Mouse (Mus musculus): Measurements from ENCODE around the gene Ednra. TPM values are rescaled to one million over a fixed set of nuclear protein-coding genes. Genes with fewer than 3 reads are reported as not detected.
A peak's percentile ranks its signal among the peaks of the same experiment; 100 is the strongest.

The Ednra gene
- 1.1 TPM for polyA plus RNA-seq (2012; fragmentation: generic; extraction: Trizol)

DNA sequence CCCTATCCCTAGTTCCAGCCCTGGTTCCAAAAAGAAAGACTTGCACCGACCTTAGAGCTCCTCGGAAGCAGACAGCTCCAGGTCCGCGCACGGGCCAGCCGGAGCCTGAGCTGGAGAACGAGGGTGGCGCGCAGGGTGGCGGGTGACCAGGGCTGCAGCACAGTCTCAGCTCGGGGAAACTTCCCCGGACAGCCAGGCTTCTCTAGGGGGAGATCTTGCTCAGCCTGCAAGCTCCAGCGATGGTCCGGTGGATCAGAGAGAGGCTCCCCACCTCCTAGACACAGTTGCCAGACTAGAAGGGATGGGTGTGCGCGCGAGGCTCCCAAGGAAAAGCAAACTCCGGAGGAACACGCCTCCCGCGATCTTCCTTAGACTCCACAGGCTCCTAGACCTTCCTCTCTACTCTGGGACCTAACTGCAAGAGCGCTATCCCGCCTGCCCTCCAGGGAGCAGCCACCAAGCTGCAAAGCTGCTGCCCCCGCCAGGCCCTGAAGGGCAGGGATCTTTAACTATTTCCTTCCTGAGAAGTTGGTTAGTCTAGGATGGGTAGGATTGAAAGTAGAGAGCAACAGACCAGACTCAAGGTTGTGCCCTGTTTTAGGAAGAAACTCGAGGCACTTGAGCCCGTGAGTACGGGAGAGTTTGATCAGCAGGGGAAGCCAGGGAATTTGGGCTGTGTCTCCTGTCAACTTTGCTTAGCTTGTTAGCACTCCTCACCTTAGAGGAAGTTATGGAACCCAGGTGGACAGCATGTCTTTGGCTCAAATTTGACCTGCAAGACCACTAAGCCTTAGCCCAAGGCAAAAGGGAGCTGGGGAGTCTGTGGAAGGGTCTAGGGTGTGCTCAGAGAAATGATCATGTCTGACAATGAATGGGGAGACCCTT lies at the start of gene Ednra:
TSS of gene Ednra (minus strand) at position 419 of the 885 bp plus-strand sequence.
- Histone ChIP-seq H3K4me2 (ENCODE audit: low read depth) (peak within 1 kb of the TSS; percentile 56), H3ac (ENCODE audit: control insufficient read depth, insufficient read length) (no peak within 1 kb of the TSS), H3K36me3 (ENCODE audit: control insufficient read depth, insufficient read depth) (no peaks in the 10 kb centered on the region), H3K27me3 (ENCODE audit: control insufficient read depth, insufficient read depth, insufficient read length) (no peaks in the 10 kb centered on the region), H3K4me3 (peak within 1 kb of the TSS; percentile 14), H3K79me2 (ENCODE audit: control insufficient read depth, insufficient read depth) (no peaks in the 10 kb centered on the region)
- TF ChIP-seq MAX (IDR thresholded peaks at IDR 0.05; ENCODE audit: low read depth) (no peak), TCF3 (IDR thresholded peaks at IDR 0.05; ENCODE audit: insufficient read length, low read depth) (no peak), CEBPB (IDR thresholded peaks at IDR 0.05; ENCODE audit: insufficient read depth, poor library complexity, severe bottlenecking) (no peak), USF1 (IDR thresholded peaks at IDR 0.05; ENCODE audit: low read depth) (no peak), POLR2AphosphoS2 (IDR thresholded peaks at IDR 0.05; ENCODE audit: insufficient read length, low read depth) (no peak), MYOG (IDR thresholded peaks at IDR 0.05; ENCODE audit: control insufficient read depth in 1 of 3, insufficient read depth in 1 of 3, insufficient read length in 2 of 3, low read depth in 2 of 3) (no peak), MYOD1 (IDR thresholded peaks at IDR 0.05; ENCODE audit: control insufficient read depth in 1 of 3, insufficient read length in 2 of 3, low read depth in 2 of 3) (no peak), REST (IDR thresholded peaks at IDR 0.05; ENCODE audit: insufficient read depth, insufficient read length) (no peak), POLR2A (IDR thresholded peaks at IDR 0.05; ENCODE audit: insufficient read length, low read depth) (no peak), E2F4 (IDR thresholded peaks at IDR 0.05; ENCODE audit: insufficient read depth) (no peak), TCF12 (IDR thresholded peaks at IDR 0.05; ENCODE audit: insufficient read depth, poor library complexity, severe bottlenecking) (no peak), SRF (IDR thresholded peaks at IDR 0.05; ENCODE audit: control insufficient read depth, insufficient read length, low read depth) (no peak)

DNA sequence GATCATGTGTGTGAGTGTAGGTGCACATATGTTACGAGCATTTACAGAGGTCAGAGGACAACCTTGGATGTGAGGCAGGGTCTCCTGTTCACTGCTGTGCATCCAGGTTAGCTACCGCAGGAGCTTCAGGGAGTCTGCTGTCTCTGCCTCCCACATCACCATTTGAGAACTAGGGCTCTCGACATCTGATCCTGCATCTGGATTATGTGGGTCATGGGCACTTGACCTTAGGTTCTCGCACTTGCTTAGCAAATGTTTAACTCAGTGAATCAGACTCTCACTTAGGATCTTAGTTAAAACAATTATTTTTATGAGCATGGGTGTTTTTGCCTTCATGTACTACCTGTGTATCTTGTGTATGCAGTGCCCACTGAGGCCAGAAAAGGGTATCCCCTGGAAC lies 49.6 kb upstream of the Ednra start:
- Histone ChIP-seq H3ac (ENCODE audit: control insufficient read depth, insufficient read length) (no peak overlapping the region), H3K79me2 (ENCODE audit: control insufficient read depth, insufficient read depth) (no peaks in the 10 kb centered on the region), H3K4me2 (ENCODE audit: low read depth) (no peak overlapping the region), H3K36me3 (ENCODE audit: control insufficient read depth, insufficient read depth) (no peaks in the 10 kb centered on the region), H3K4me3 (no peak overlapping the region), H3K27me3 (ENCODE audit: control insufficient read depth, insufficient read depth, insufficient read length) (no peaks in the 10 kb centered on the region)
- no peak for TF ChIP-seq MAX (IDR thresholded peaks at IDR 0.05; ENCODE audit: low read depth)
- TF ChIP-seq REST (IDR thresholded peaks at IDR 0.05; ENCODE audit: insufficient read depth, insufficient read length) = no peak
- no peak for TF ChIP-seq E2F4 (IDR thresholded peaks at IDR 0.05; ENCODE audit: insufficient read depth)
- TF ChIP-seq USF1 (IDR thresholded peaks at IDR 0.05; ENCODE audit: low read depth) = no peak
- no peak for TF ChIP-seq TCF12 (IDR thresholded peaks at IDR 0.05; ENCODE audit: insufficient read depth, poor library complexity, severe bottlenecking)
- TF ChIP-seq MYOG (IDR thresholded peaks at IDR 0.05; ENCODE audit: control insufficient read depth in 1 of 3, insufficient read depth in 1 of 3, insufficient read length in 2 of 3, low read depth in 2 of 3) = no peak
- TF ChIP-seq POLR2A (IDR thresholded peaks at IDR 0.05; ENCODE audit: insufficient read length, low read depth) = no peak
- no peak for TF ChIP-seq POLR2AphosphoS2 (IDR thresholded peaks at IDR 0.05; ENCODE audit: insufficient read length, low read depth)
- TF ChIP-seq CEBPB (IDR thresholded peaks at IDR 0.05; ENCODE audit: insufficient read depth, poor library complexity, severe bottlenecking) = no peak
- TF ChIP-seq SRF (IDR thresholded peaks at IDR 0.05; ENCODE audit: control insufficient read depth, insufficient read length, low read depth) = no peak
- no peak for TF ChIP-seq MYOD1 (IDR thresholded peaks at IDR 0.05; ENCODE audit: control insufficient read depth in 1 of 3, insufficient read length in 2 of 3, low read depth in 2 of 3)
- no peak for TF ChIP-seq TCF3 (IDR thresholded peaks at IDR 0.05; ENCODE audit: insufficient read length, low read depth)

DNA sequence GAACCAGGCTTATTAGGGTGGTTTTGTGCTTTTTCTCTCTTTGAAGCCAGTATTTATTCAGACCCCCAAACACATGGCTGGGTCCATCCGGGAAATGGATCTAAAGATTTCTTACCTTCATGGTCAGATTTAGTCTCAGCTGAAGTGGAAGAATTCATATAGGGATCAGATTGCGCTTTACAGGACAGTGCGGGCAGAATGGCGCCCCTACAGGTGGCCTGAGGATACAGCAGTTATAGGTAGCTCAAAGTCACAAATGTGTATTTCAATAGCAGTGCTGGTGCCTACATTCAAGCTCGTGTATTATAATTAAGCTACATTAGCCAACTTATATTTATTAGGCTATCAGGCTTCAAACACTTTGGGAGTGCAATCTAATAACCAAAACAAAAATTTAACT lies 49.0 kb upstream of the Ednra start:
- Histone ChIP-seq H3ac (ENCODE audit: control insufficient read depth, insufficient read length) (no peak overlapping the region), H3K4me2 (ENCODE audit: low read depth) (no peak overlapping the region), H3K27me3 (ENCODE audit: control insufficient read depth, insufficient read depth, insufficient read length) (no peaks in the 10 kb centered on the region), H3K36me3 (ENCODE audit: control insufficient read depth, insufficient read depth) (no peaks in the 10 kb centered on the region), H3K79me2 (ENCODE audit: control insufficient read depth, insufficient read depth) (no peaks in the 10 kb centered on the region), H3K4me3 (no peak overlapping the region)
- TF ChIP-seq POLR2AphosphoS2 (IDR thresholded peaks at IDR 0.05; ENCODE audit: insufficient read length, low read depth) = no peak
- no peak for TF ChIP-seq E2F4 (IDR thresholded peaks at IDR 0.05; ENCODE audit: insufficient read depth)
- no peak for TF ChIP-seq TCF3 (IDR thresholded peaks at IDR 0.05; ENCODE audit: insufficient read length, low read depth)
- no peak for TF ChIP-seq TCF12 (IDR thresholded peaks at IDR 0.05; ENCODE audit: insufficient read depth, poor library complexity, severe bottlenecking)
- TF ChIP-seq CEBPB (IDR thresholded peaks at IDR 0.05; ENCODE audit: insufficient read depth, poor library complexity, severe bottlenecking) = no peak
- no peak for TF ChIP-seq SRF (IDR thresholded peaks at IDR 0.05; ENCODE audit: control insufficient read depth, insufficient read length, low read depth)
- no peak for TF ChIP-seq REST (IDR thresholded peaks at IDR 0.05; ENCODE audit: insufficient read depth, insufficient read length)
- TF ChIP-seq MAX (IDR thresholded peaks at IDR 0.05; ENCODE audit: low read depth) = no peak
- no peak for TF ChIP-seq MYOG (IDR thresholded peaks at IDR 0.05; ENCODE audit: control insufficient read depth in 1 of 3, insufficient read depth in 1 of 3, insufficient read length in 2 of 3, low read depth in 2 of 3)
- no peak for TF ChIP-seq USF1 (IDR thresholded peaks at IDR 0.05; ENCODE audit: low read depth)
- no peak for TF ChIP-seq MYOD1 (IDR thresholded peaks at IDR 0.05; ENCODE audit: control insufficient read depth in 1 of 3, insufficient read length in 2 of 3, low read depth in 2 of 3)

DNA sequence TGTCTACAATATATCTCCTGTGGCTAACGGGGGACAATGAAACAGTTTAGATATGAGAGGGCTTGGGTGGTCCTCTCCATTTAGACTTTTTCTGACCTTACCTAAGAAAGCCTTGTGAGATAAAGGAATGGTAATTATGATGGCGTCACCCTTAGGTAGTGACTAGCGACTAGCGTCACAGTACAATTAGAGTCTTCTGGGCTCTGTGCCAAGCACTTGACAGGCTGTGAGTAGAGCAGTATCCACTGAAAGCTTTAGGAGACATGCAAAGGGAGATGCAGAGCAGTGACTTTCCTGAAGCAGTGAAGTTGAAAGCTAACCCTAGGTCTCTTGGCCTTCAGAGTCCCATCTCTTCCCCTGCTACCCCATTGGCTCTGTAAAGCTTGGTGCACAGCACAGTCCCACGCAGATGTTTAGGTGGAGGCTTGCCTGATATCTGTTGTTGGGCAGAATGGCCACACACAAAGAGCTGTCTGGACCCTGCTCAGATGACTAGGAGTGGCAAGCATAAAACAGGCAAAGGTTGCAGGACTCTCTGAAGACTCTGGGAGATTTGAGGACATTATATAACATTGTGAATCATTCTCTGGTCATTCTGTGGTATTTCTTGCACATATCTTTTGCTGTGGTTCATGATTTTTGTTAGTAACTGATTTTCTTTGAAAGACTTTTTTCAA lies 48.1 kb upstream of the Ednra start:
- no peak overlapping the region for H3K4me3 ChIP-seq
- no peaks in the 10 kb centered on the region for H3K79me2 ChIP-seq (ENCODE audit: control insufficient read depth, insufficient read depth)
- no peaks in the 10 kb centered on the region for H3K27me3 ChIP-seq (ENCODE audit: control insufficient read depth, insufficient read depth, insufficient read length)
- H3K4me2 ChIP-seq (ENCODE audit: low read depth) = no peak overlapping the region
- TF ChIP-seq MYOG (IDR thresholded peaks at IDR 0.05; ENCODE audit: control insufficient read depth in 1 of 3, insufficient read depth in 1 of 3, insufficient read length in 2 of 3, low read depth in 2 of 3) (no peak), TCF3 (IDR thresholded peaks at IDR 0.05; ENCODE audit: insufficient read length, low read depth) (no peak), SRF (IDR thresholded peaks at IDR 0.05; ENCODE audit: control insufficient read depth, insufficient read length, low read depth) (no peak), MAX (IDR thresholded peaks at IDR 0.05; ENCODE audit: low read depth) (no peak), MYOD1 (IDR thresholded peaks at IDR 0.05; ENCODE audit: control insufficient read depth in 1 of 3, insufficient read length in 2 of 3, low read depth in 2 of 3) (no peak), TCF12 (IDR thresholded peaks at IDR 0.05; ENCODE audit: insufficient read depth, poor library complexity, severe bottlenecking) (no peak), REST (IDR thresholded peaks at IDR 0.05; ENCODE audit: insufficient read depth, insufficient read length) (no peak), CEBPB (IDR thresholded peaks at IDR 0.05; ENCODE audit: insufficient read depth, poor library complexity, severe bottlenecking) (no peak), E2F4 (IDR thresholded peaks at IDR 0.05; ENCODE audit: insufficient read depth) (no peak), POLR2AphosphoS2 (IDR thresholded peaks at IDR 0.05; ENCODE audit: insufficient read length, low read depth) (no peak), USF1 (IDR thresholded peaks at IDR 0.05; ENCODE audit: low read depth) (no peak), POLR2A (IDR thresholded peaks at IDR 0.05; ENCODE audit: insufficient read length, low read depth) (no peak)
- no peak overlapping the region for H3ac ChIP-seq (ENCODE audit: control insufficient read depth, insufficient read length)
- no peaks in the 10 kb centered on the region for H3K36me3 ChIP-seq (ENCODE audit: control insufficient read depth, insufficient read depth)
